Mouse (Mus musculus): ENCODE results near the gene Syn3. TPM values are rescaled to one million over a fixed set of nuclear protein-coding genes. Genes with fewer than 3 reads are reported as not detected.

Gene Syn3
- polyA plus RNA-seq, 2 experiments = 0.11 to 0.14 TPM

GRCm38 (mm10) chr10:86480711-86481110 lies 18.0 kb downstream of the Syn3 start:
- Histone ChIP-seq H3K9me3 (ENCODE audit: control insufficient read depth, low read length) (no peaks in the 10 kb centered on the region), H3K4me3 (ENCODE audit: insufficient read depth in 1 of 2, low read depth in 2 of 2, low read length in 2 of 2) (no peak overlapping the region), H3K27ac (no peak overlapping the region), H3K4me1 (replicated peaks; ENCODE audit: control insufficient read depth in 2 of 2, insufficient read depth in 2 of 2, low read length in 1 of 2) (no peaks in the 10 kb centered on the region), H3K27me3 (ENCODE audit: control insufficient read depth, insufficient read depth, low read length) (no peaks in the 10 kb centered on the region), H3K9ac (replicated peaks) (no peak overlapping the region), H3K4me2 (ENCODE audit: low read depth) (no peak overlapping the region), H3K36me3 (replicated peaks; ENCODE audit: control insufficient read depth, insufficient read depth, low read depth) (no peaks in the 10 kb centered on the region)
- DNase-seq (ENCODE audit: low read depth in 3 of 3, low spot score in 3 of 3) = no peak
- no peak for TF ChIP-seq CTCF (IDR thresholded peaks at IDR 0.05; ENCODE audit: low read depth)
- no peak for TF ChIP-seq EP300 (IDR thresholded peaks at IDR 0.05; ENCODE audit: low read depth)
- no peak for ATAC-seq (ENCODE audit: insufficient read depth)
- 69% methylated on average over 6 of the region's 6 CpGs for WGBS (ENCODE audit: insufficient replicate concordance)

DNA sequence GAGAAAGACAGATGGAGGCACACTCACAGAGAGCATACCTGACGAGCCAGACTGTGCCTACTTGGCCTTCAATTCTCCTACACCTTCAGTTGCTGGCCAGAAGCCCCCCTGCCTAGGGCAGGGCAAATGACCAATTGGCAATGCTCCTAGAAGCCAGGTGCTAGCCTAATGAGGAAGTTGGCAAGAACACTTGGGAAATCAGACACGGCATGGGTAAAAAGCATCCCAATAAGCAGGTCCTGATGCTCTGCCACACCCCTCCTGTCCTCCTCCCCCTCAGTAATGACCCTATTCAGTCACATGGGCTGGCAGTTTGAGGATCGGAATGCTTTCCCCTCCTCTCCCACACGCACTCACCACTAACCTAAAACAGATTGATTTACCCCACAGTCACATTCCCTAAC lies 19.0 kb downstream of the Syn3 start:
- WGBS (ENCODE audit: insufficient replicate concordance) = 27% methylated on average over 4 of the region's 4 CpGs
- ATAC-seq (ENCODE audit: insufficient read depth) (no peak), DNase-seq (ENCODE audit: low read depth in 3 of 3, low spot score in 3 of 3) (no peak)
- TF ChIP-seq CTCF (IDR thresholded peaks at IDR 0.05; ENCODE audit: low read depth) (no peak), EP300 (IDR thresholded peaks at IDR 0.05; ENCODE audit: low read depth) (no peak)
- no peaks in the 10 kb centered on the region for H3K27me3 ChIP-seq (ENCODE audit: control insufficient read depth, insufficient read depth, low read length)
- H3K4me2 ChIP-seq (ENCODE audit: low read depth) = no peak overlapping the region
- no peaks in the 10 kb centered on the region for H3K36me3 ChIP-seq (replicated peaks; ENCODE audit: control insufficient read depth, insufficient read depth, low read depth)
- no peak overlapping the region for H3K27ac ChIP-seq
- H3K4me3 ChIP-seq (ENCODE audit: insufficient read depth in 1 of 2, low read depth in 2 of 2, low read length in 2 of 2) = no peak overlapping the region
- no peak overlapping the region for H3K9ac ChIP-seq (replicated peaks)
- H3K9me3 ChIP-seq (ENCODE audit: control insufficient read depth, low read length) = no peaks in the 10 kb centered on the region
- no peaks in the 10 kb centered on the region for H3K4me1 ChIP-seq (replicated peaks; ENCODE audit: control insufficient read depth in 2 of 2, insufficient read depth in 2 of 2, low read length in 1 of 2)

DNA sequence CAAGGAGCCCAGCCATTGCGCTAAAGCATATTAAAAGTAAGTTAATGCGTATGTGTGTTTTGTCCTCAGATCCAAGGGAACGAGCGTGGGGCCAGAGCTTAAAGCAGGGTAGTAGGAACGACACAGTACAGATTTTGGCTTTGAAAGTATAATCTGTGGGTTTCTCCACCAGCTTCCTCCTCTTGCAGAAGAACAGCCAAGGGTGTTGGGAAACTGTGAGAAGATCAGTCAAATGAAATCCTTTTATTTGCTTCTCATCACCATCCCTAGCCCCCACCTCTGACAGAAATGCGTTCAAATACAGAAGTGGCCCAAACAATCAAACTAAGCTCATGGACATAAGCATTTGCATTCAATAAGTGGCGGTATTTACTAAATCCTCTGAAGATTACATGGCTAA lies 22.0 kb downstream of the Syn3 start:
- Histone ChIP-seq H3K4me3 (ENCODE audit: insufficient read depth in 1 of 2, low read depth in 2 of 2, low read length in 2 of 2) (no peak overlapping the region), H3K4me2 (ENCODE audit: low read depth) (no peak overlapping the region), H3K36me3 (replicated peaks; ENCODE audit: control insufficient read depth, insufficient read depth, low read depth) (no peaks in the 10 kb centered on the region), H3K9ac (replicated peaks) (no peak overlapping the region), H3K27ac (no peak overlapping the region), H3K27me3 (ENCODE audit: control insufficient read depth, insufficient read depth, low read length) (no peaks in the 10 kb centered on the region), H3K4me1 (replicated peaks; ENCODE audit: control insufficient read depth in 2 of 2, insufficient read depth in 2 of 2, low read length in 1 of 2) (no peaks in the 10 kb centered on the region), H3K9me3 (ENCODE audit: control insufficient read depth, low read length) (no peaks in the 10 kb centered on the region)
- 60% methylated on average over 7 of the region's 7 CpGs for WGBS (ENCODE audit: insufficient replicate concordance)
- TF ChIP-seq CTCF (IDR thresholded peaks at IDR 0.05; ENCODE audit: low read depth) = no peak
- DNase-seq (ENCODE audit: low read depth in 3 of 3, low spot score in 3 of 3) (no peak), ATAC-seq (ENCODE audit: insufficient read depth) (no peak)

- Histone ChIP-seq H3K4me3 (ENCODE audit: insufficient read depth in 1 of 2, low read depth in 2 of 2, low read length in 2 of 2) (no peak overlapping the region), H3K9me3 (ENCODE audit: control insufficient read depth, low read length) (no peaks in the 10 kb centered on the region), H3K9ac (replicated peaks) (no peak overlapping the region), H3K36me3 (replicated peaks; ENCODE audit: control insufficient read depth, insufficient read depth, low read depth) (no peaks in the 10 kb centered on the region), H3K4me1 (replicated peaks; ENCODE audit: control insufficient read depth in 2 of 2, insufficient read depth in 2 of 2, low read length in 1 of 2) (no peaks in the 10 kb centered on the region), H3K27me3 (ENCODE audit: control insufficient read depth, insufficient read depth, low read length) (no peaks in the 10 kb centered on the region), H3K4me2 (ENCODE audit: low read depth) (no peak overlapping the region), H3K27ac (no peak overlapping the region)
- TF ChIP-seq EP300 (IDR thresholded peaks at IDR 0.05; ENCODE audit: low read depth) (no peak), CTCF (IDR thresholded peaks at IDR 0.05; ENCODE audit: low read depth) (no peak)
- DNase-seq (ENCODE audit: low read depth in 3 of 3, low spot score in 3 of 3) (no peak), ATAC-seq (ENCODE audit: insufficient read depth) (no peak)
- WGBS (ENCODE audit: insufficient replicate concordance) = 63% methylated on average over 5 of the region's 5 CpGs
Measured at GRCm38 (mm10) chr10:86475270-86475669, 23.4 kb downstream of the Syn3 start.

DNA sequence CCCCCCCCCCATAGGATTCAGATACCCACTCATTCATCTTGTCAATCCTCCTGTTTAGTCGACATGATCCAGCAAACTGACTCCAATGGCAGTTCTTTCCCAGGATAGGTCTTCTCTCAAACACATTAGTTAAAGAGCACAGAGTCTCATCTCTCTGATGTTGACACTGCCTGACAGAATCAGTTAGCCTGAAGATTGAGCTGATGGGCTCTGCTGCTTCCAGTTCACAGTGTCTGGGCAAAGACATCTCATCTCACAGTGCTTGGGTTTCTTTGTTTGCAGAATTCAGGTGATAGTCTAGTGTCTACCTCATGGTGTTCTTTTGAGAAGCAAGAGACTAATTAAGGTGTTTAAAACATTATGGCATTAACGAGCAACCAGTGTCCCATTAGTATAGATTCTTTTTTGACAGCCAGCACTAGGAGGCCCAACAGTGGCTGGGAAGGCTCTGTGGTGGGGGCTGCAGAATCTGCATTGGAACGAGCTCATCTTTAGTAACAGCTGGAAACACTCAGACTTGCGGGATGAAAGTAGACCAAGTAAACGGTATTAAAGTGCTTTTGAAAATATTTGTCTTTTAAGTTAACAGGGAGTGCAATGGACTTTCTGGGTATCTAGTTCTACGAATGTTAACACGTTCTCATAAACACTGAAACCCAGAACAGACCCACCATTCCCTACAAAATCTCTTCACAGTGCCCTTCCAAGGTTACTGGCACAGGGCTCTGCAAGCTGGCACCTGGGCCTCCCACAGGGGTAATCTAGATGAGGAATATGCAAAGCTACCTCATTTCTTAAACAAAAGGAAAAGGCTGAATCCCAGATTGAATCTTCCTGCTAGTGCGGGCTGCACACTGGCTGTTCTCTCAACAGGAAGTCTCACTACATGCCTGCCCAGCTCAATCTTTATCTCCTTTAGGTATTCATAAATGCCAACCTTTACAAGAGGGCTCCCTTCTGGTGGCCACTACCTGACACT lies 24.2 kb downstream of the Syn3 start:
- Histone ChIP-seq H3K9me3 (ENCODE audit: control insufficient read depth, low read length) (no peaks in the 10 kb centered on the region), H3K4me3 (ENCODE audit: insufficient read depth in 1 of 2, low read depth in 2 of 2, low read length in 2 of 2) (no peak overlapping the region), H3K36me3 (replicated peaks; ENCODE audit: control insufficient read depth, insufficient read depth, low read depth) (no peaks in the 10 kb centered on the region), H3K27ac (no peak overlapping the region), H3K4me2 (ENCODE audit: low read depth) (no peak overlapping the region), H3K27me3 (ENCODE audit: control insufficient read depth, insufficient read depth, low read length) (no peaks in the 10 kb centered on the region), H3K9ac (replicated peaks) (no peak overlapping the region), H3K4me1 (replicated peaks; ENCODE audit: control insufficient read depth in 2 of 2, insufficient read depth in 2 of 2, low read length in 1 of 2) (no peaks in the 10 kb centered on the region)
- 56% methylated on average over 8 of the region's 8 CpGs for WGBS (ENCODE audit: insufficient replicate concordance)
- ATAC-seq (ENCODE audit: insufficient read depth) = no peak
- TF ChIP-seq CTCF (IDR thresholded peaks at IDR 0.05; ENCODE audit: low read depth) (no peak), EP300 (IDR thresholded peaks at IDR 0.05; ENCODE audit: low read depth) (no peak)
- no peak for DNase-seq (ENCODE audit: low read depth in 3 of 3, low spot score in 3 of 3)
